9 mouse cellular contexts compared by ENCODE assay signal in the genomic region with DNA sequence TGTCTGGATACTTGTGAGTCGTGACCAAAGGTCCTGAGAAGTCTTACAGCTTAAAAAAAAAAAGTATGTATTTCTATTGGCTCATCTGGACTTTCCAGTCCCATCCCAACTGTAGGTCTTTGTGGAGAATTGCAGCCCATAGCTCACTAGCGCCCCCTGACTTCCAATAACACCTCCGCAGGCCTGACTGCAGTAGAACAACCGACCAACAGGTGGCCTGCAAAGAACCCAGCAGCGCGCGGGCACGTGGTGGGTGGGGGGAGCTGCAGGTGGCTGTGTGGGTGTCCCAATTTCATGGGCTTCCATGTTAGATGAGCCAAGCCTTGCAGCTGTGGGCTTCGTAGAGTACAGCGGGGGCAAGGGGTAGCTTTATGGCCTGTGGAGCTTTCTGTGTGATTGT.
DNase-seq lines count a peak whose midpoint lies in the region; ATAC-seq and TF ChIP-seq lines count a peak whose summit lies in the region.
"Had no signal": no experiment of that assay in that cellular context is flagged by ENCODE, and none has a peak within 500 bp of the region (broad histone marks: within the 10 kb centered on the region; RNA-seq: fewer than 3 reads in every experiment).

No protein-coding gene starts in this region.

- peak; percentile 57 for TF ChIP-seq RAD21 in MEL (IDR thresholded peaks at IDR 0.05; ENCODE audit: low read depth, low read length)

- 17% methylated on average over 10 of the region's 10 CpGs for WGBS in cerebellum, adult 2 months

- no peaks in the 10 kb centered on the region for H3K79me2 ChIP-seq in MEL (ENCODE audit: control insufficient read depth, insufficient read depth, low read length, poor library complexity)

- ATAC-seq in megakaryocyte, adult 5-6 weeks (ENCODE audit: poor library complexity, severe bottlenecking) = peak; percentile 86

- peaks cover 0 to 16% of the 10 kb centered on the region in 2 experiments; a peak in 2 of 4 replicates for H3K36me3 ChIP-seq in MEL (ENCODE audit: control insufficient read depth in 1 of 2, insufficient read depth in 2 of 2, low read length in 2 of 2)
- H3K36me3 ChIP-seq: liver, embryonic 15.5 days had no signal

- no peak overlapping the region for H3K27ac ChIP-seq in cerebellum, adult 2 months (ENCODE audit: insufficient read depth, low read length)
- no peak overlapping the region for H3K27ac ChIP-seq in MEL (ENCODE audit: control insufficient read depth, low read depth, low read length)
- H3K27ac ChIP-seq: liver, embryonic 15.5 days had no signal

- no peak overlapping the region for H3K9ac ChIP-seq in MEL (ENCODE audit: control insufficient read depth, low read depth, low read length, poor library complexity, severe bottlenecking)
- H3K9ac ChIP-seq: liver, embryonic 15.5 days had no signal

- DNase-seq in cerebellum, adult 2 months = peak in 1 of 2 experiments; percentile 28
- no peak for DNase-seq in cerebellum, adult 8-10 months
- peak; percentile 69 for DNase-seq in MEL (ENCODE audit: low read depth, low spot score)
- peak; percentile 22 to 26 for DNase-seq in cerebellum, postnatal 36 days
- DNase-seq in heart, postnatal 14 days = peak; percentile 53 to 72
- peak; percentile 29 to 33 for DNase-seq in layer of hippocampus, postnatal 36 days
- peak; percentile 42 to 79 for DNase-seq in spleen, postnatal 10 days (ENCODE audit: low spot score in 2 of 2)

- intact Hi-C loops in heart, postnatal 14 days (cut with DNase I) = loop anchor here (2.0 kb wide), 1 partner anchor 160 kb away; no protein-coding TSS in a partner anchor

- no peak overlapping the region for H3K4me3 ChIP-seq in cerebellum, adult 2 months (replicated peaks; ENCODE audit: insufficient read depth, low read depth, low read length)
- no peak overlapping the region for H3K4me3 ChIP-seq in MEL (ENCODE audit: control insufficient read depth in 1 of 2, insufficient read depth in 1 of 2, low read depth in 2 of 2, low read length in 2 of 2)
- H3K4me3 ChIP-seq: liver, embryonic 15.5 days had no signal

- peak; percentile 55; the same call in 1 of the 2 replicates for TF ChIP-seq CTCF in cerebellum, adult 2 months (IDR thresholded peaks at IDR 0.05; ENCODE audit: borderline replicate concordance, insufficient read depth, low read depth, low read length)
- peak; percentile 78 to 96 (median 84) for TF ChIP-seq CTCF in MEL (IDR thresholded peaks at IDR 0.05 in 2 of 3, conservative IDR thresholded peaks at IDR 0.05 in 1 of 3; ENCODE audit: control insufficient read depth in 1 of 3, insufficient read depth in 1 of 3, low read depth in 2 of 3, low read length in 3 of 3, poor library complexity in 1 of 3, severe bottlenecking in 1 of 3)

- no peaks in the 10 kb centered on the region for H3K9me3 ChIP-seq in MEL (replicated peaks; ENCODE audit: insufficient read depth, low read length)
- H3K9me3 ChIP-seq: liver, embryonic 15.5 days had no signal

- H3K27me3 ChIP-seq in cerebellum, adult 2 months (ENCODE audit: control insufficient read depth, insufficient read depth, low read length) = no peaks in the 10 kb centered on the region
- H3K27me3 ChIP-seq in MEL (ENCODE audit: control insufficient read depth in 1 of 2, insufficient read depth in 2 of 2, low read length in 2 of 2) = no peaks in the 10 kb centered on the region
- H3K27me3 ChIP-seq: liver, embryonic 15.5 days had no signal

- H3K4me1 ChIP-seq in cerebellum, adult 2 months (ENCODE audit: control insufficient read depth, insufficient read depth, low read length) = no peaks in the 10 kb centered on the region
- H3K4me1 ChIP-seq in MEL (ENCODE audit: control insufficient read depth in 1 of 2, insufficient read depth in 2 of 2, low read length in 2 of 2) = peaks cover 3 to 18% of the 10 kb centered on the region in 2 experiments

- TF ChIP-seq EP300 in MEL (IDR thresholded peaks at IDR 0.05; ENCODE audit: low read depth in 1 of 2, low read length in 2 of 2) = no peak

- no peak for TF ChIP-seq POLR2A in cerebellum, adult 2 months (IDR thresholded peaks at IDR 0.05; ENCODE audit: borderline replicate concordance, insufficient read depth, low read length)
- TF ChIP-seq POLR2A in MEL (IDR thresholded peaks at IDR 0.05; ENCODE audit: control insufficient read depth in 1 of 2, insufficient read depth in 1 of 2, low read depth in 1 of 2, low read length in 2 of 2, poor library complexity in 1 of 2) = no peak

TF ChIP-seq in MEL, 35 proteins besides CTCF, POLR2A, EP300 and RAD21:
- TF ChIP-seq ELF1 (IDR thresholded peaks at IDR 0.05; ENCODE audit: low read depth, low read length) (no peak), MAFK (IDR thresholded peaks at IDR 0.05; ENCODE audit: borderline replicate concordance, low read depth, low read length) (no peak), POLR2AphosphoS5 (IDR thresholded peaks at IDR 0.05; ENCODE audit: borderline replicate concordance, low read depth, low read length) (no peak), MAZ (IDR thresholded peaks at IDR 0.05; ENCODE audit: low read depth, low read length) (0 out of 2 replicates have a peak, but pooled peaks have one; percentile 37), SMC3 (IDR thresholded peaks at IDR 0.05; ENCODE audit: low read depth, low read length) (peak; percentile 67), ZNF384 (IDR thresholded peaks at IDR 0.05; ENCODE audit: low read depth, low read length) (no peak), MYB (IDR thresholded peaks at IDR 0.05; ENCODE audit: low read depth, low read length) (no peak), ZC3H11A (IDR thresholded peaks at IDR 0.05; ENCODE audit: low read depth, low read length) (peak; percentile 24; the same call in 1 of the 2 replicates), E2F4 (IDR thresholded peaks at IDR 0.05; ENCODE audit: borderline replicate concordance, low read depth, low read length) (no peak)
TF ChIP-seq in MEL: peak in this region for 3.
